Mouse (Mus musculus) kidney, postnatal 14 days (tissue): Measurements from ENCODE around the gene Them7.

Experiments
- DNase-seq: peaks from one replicate; pipeline ENCODE4 v3.0.0; 2022; ENCODE audit warnings: mixed read lengths

The Them7 gene

DNA sequence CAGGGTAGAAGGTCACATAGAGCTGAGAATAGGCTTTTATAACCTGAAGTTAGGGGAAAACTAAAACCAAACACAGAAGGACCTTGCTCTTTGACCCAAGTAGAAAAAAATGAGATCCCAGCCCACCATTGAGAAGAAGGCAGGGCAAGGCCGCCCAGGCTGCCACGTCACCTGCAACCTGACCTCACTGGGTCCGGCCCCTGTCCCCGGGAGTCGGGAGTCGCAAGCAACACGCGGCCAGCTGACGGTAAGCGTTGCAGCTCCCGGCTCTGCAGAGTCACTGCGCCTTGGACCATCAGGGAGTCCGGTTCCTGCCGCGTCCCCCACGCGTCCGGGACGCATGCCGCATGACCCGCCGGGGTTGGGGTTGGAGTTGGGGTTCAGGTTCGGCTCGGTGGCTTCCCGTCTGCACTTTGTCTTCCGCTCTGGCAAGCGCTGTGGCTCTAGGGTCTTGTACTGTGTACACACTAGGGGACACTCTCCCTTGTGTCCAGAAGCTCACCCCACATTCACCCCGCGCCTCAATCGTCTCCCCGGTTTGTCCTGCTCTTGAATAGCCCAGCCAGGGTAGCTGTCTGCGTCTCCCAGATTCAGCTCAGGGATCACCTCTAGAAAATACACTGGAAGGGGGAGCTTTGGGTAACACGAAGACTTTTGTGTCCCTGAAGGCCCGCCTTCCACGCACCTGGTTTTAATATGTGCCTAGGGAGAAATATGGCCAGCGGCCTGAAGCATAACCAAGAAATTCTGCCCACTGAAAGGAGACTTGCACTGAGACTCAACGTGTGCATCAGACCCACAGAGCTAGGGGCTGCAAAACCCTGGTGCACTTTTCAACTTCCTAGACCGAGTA, at the start of gene Them7:
Gene Them7 (plus strand): TSS at position 187 of the 853 bp plus-strand sequence.
- peak; percentile 87 for DNase-seq

DNA sequence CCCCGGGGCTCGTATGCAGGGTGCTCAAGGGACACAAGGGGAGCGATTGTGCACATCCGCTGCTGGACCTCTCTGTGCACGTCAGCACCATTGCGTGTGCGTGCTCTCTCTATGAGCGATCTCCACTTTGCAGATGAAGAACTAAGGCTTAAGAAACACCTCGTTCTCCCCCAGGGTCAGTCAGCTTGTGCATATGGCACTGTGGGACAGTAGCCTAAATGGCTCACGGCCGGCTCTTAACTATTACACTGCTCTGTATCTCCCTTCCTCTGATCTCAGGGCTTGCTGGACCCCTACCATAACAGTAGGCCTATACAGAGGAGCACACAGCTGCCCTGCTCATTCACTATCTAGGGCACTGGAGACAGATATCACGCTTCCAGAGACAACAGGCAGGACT, 45.2 kb upstream of the Them7 start:
- DNase-seq: no peak

DNA sequence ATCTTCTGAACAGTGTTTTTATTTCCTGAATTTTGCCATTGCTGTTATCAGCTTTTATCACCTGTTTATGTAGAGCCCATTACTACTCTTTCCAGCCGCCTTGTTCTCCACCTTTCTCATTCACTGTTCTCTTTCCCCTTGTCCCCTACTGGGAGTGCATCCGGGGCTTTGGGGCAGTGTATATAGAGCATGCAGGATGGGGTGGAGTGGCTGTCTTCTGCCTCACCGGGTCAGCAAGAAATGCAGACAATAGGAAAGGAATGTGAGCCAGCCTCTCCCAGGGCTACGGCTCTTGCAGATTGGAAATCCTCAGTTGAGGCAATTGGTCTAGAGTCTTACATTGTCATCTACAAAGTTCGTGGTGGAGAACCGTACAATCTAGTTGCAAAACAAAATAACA, 41.6 kb upstream of the Them7 start:
- no peak for DNase-seq

DNA sequence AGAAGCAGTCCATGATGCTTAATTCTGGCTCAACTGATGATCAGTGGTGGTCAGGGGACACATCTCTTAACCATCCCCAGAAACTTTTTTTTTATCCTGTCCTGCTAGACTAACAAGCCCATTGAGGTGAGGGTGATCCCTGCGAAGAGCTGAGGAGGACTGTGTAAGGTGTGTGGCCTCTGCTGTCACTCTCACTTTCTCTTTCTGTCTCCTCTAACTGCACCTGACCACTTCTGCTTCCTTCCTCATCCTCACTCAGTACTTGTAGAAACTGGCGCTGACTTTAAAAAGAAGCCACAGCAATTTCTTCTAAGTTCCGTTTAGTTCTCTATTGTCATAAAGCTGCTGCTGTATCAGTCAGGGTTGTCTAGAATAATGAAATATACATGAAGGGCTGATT, 39.0 kb upstream of the Them7 start:
- no peak for DNase-seq

DNA sequence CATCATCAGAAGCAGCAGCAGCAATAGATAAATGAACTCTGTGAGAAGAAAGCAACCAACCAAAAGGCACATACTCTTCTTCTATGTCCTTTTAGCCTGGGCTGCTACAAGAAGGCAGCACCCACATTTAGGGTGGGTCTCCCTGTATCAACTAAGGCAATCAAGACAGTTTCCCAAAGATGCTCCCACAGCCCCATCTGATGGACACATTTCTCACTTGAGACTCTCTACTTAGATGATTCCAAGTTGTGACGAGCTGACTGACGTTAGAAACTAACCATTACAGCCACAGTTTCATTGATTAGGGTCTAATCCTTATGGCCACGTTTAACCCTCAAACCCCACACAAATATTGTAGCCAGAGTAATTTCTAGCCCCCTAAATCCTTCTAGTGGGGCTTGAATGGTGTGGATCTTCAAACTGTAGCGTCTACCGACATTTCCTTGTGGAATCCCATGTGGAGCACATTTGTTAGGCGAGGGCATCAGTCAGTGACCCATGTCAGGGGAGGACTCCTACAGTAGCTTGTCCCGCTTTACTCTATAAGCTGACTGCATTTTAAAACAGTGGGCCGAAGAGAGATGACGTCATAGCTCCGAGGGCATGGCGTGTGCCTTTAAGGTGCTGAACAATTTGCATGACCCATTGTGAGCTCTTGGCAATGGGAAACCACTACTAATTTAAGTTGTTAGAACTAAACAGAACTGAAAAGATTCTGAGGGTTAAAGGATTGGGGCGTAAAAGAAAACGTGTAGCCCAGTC, 38.2 kb upstream of the Them7 start:
- DNase-seq: no peak

DNA sequence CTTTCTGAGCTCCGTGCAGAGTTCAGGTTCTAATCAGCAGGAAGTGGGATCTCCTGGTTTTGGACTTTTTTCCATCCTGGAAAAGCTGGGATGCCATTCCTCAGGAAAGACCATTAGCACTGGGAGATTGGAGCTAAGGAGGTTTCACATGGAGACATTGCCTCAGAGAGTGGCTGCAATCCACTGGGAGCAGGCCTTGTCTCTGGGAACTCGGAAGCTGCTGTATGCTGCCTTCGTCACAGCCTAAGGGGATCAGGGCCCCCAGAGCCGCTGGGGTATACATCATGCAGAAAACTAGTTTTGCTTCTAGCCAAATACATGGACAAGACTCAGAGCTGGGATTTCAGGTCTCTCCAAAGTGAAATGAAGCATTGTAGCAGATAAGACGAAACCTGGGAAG, 37.5 kb upstream of the Them7 start:
- no peak for DNase-seq

DNA sequence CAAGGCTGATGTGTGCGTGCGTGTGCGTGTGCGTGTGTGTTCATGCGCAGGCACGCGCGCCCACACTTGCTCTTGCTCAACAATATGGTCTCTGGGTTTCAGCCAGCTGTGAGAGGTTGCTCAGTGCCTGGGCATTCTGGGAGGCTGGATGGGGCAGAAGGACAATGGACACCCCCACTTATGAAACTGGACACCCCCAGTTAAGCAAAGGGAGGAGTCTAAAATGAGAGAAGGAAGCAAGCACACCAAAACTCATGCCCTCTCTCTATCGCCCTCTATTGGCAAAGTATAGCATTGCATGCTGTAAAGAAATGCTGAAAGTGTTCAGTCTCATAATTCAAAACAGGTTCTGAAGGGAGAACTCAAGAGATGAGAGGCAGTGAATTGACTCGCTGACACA, 35.9 kb upstream of the Them7 start:
- peak; percentile 6 for DNase-seq

DNA sequence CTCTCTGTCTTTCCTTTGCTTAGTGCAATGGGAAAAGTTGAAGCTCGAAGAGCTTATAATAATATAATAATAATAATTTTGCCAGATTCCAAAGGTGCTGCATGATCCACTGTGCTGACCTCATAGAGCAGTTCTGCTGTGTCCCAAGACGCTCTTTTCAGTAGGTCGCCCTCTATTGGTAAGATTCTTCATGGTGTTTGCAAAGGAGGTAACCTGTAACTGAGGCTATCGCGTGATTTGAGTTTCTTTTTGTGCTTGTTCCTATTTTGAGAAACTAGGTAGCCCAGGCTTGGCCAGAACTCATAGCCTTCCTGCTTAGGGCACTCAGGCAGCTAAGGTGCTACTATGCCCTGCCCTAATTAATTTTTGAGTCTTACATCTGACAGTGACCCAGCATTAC, 34.8 kb upstream of the Them7 start:
- DNase-seq: peak; percentile 33

DNA sequence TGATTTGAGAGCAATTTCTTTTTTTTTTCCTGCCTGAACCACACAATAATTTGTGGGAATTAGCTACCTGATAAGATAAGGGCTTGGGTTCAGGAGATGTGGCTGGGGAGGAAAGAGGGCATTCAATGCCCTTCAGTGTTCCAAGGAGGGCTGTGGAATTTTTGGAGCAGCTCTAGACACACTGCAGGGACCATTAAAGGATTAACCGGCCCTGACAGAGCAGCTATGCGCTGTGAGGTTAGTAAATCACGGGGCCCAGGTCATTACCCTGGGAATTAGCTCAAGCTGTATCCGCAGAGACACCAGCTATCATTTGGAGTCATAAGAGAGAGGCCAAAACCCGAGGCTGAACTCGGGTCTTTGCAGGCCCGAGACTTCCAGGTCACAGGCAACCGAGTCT, 24.0 kb upstream of the Them7 start:
- DNase-seq: no peak

DNA sequence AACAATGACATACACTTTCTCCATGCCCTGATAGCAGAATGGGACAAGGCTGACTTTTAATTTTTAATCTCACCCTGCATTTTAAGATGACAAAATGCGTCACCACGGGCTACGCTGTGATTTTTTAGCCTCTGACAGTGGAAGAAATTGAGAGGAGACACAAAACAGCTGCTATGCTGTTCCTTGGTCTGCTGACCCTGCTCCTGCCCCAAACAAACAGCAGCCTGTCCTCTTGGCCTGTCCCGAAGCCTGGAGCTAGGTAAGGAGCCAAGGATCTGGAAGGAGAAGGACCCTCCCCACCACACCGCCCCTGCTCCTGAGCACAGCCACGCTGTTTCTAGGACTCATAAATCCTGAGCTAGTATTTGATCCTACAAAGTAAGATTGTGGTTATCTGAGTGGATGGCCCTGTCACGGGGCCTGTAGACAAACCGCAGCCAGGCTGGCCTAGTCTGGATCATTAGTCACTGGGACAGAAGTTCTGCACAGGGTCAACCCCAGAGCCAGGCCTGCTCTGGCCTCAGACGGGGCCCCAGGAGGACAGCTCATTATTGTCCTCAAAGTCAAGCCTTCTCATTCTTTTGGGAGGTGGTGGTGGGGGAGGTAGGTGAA, 17.5 kb upstream of the Them7 start:
- peak; percentile 44 for DNase-seq

DNA sequence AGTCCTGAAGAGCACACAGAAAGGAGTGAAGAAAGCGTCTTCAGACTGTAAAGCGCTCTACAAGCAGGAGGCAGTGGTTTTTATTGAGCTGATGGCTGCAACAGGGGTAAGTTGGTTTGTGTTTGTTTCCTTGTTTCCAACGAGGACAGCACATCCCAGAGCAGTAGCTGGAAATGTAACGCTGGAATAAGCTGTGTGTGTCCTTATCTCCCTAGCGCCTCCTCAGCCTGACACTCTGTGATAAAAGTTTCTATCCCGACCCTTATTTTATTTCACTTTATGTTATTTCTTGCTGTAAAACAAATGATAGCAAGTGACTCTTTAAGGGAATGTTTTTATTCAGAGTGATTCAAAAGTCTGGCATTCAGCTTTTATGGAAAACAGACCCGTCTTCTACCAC, 11.3 kb upstream of the Them7 start:
- no peak for DNase-seq

DNA sequence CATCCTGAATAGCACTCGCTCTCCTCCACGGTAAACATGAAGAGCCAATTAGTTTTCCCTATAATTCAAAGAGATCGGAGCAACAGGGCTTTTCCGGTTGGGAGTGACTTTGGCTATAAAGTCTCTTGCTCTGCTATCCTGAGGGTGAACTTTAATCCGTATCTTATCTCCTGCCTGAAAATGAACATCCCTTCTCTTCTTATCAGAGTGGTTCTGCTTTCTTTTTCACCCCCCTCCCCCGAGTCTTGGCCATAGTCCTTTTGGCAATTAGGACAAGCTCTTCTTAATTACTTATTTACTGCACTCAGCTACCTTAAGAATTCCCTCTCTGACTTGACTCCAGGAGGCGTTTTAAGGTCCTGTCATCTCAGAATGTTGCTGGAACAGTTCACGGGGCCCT, 8.2 kb upstream of the Them7 start:
- DNase-seq: no peak

DNA sequence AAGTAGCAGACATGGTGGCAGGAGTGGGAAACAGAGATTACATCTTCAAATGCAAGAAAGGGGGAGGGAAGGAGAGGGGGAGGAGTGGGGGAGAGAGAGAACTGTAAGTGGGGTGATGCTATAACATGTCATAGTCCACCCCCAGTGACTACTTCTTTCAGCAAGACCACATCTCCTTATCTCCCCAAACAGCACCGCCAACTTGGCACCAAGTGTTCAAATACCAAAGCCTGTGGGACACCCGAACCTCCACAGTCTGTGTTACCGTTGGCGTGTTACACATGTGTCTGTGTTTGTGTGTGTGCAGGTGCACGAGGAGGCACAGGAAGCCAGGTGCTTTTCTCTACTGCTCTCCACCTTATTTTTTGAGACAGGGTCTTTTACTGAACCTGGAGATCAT, 4.9 kb upstream of the Them7 start:
- no peak for DNase-seq

DNA sequence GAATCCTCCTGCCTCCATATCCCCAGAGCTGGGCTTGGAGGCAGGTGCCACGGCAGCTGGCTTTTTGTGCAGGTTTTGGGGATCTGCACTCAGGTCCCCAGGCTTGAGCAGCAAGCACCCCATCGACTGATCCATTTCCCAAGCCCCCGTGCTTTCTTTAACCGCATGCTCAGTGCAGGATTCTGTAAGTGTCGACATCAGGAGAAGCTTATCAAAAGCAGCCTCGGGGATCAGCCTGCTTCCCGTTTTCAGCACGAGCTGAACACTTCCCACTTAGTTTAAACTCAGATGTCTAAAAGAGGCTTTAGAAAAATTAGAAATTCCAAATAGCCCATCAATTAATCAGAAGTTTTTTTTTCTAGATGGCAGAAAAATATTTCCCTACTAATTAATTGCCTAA, 4.5 kb upstream of the Them7 start:
- no peak for DNase-seq

DNA sequence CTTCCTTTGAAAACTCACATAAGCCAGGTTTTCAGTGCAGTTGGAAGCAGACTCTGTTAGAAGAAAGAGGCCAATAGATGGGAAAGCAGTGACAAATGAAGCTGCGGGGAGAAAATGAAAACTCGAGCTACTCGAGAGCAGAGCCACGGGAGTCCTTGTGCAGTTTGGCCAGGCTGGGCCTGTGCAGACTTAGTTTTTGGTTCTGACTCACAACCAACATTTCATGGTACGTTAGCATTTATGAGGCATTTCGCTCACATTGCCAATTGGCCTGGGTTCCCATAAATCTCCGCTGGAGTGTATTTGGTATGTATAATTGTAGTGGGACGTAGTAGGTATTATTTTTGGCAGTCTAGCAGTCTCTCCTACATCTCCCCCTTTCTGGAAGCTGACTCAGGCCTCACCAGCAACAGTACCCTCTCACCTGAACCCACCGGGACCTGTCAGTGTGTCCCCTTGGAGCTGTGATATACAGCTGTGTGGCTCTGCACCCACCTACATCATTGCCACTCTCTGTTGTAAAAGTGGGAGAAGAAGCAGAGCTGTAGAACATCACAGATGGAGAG, 3.3 kb upstream of the Them7 start:
- no peak for DNase-seq

DNA sequence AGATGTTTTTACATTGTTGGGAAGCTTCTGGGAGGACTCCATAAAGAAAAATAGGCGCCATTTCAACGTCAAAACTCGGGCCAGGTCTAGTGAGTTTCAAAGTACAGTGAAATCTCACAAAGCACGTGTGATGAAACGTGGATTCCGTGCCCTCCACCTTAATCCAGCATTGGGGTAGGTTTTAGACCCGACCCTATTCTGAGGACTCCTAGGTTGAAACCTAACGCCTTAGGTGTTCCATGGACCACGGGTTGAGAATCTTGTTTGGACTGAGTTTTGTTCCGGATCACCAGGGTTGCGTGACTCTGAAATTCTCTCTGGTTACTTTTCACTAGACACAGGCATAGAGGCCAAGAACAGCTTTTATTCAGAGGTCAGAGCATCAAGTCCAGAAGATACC, 514 bp upstream of the Them7 start:
- DNase-seq: peak; percentile 45

DNA sequence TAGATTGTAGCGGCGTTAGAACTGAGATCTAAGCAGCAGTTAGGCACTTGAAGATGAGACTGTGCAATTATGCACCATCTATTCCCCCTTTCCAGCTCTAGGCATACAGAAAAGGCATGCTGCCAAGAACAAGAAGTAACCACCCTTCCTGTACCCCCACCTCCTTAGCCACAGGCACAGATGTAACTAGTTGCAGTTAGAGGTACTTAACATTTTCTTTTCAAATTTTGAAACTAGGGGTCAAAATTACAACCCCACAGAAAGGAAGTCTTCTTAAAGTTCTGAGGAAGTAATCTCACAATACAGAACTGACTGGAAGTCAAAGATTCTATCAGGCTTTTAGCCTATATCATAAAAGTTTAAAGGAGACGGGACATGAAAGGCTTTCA, 861 bp downstream of the Them7 start:
- DNase-seq: no peak

DNA sequence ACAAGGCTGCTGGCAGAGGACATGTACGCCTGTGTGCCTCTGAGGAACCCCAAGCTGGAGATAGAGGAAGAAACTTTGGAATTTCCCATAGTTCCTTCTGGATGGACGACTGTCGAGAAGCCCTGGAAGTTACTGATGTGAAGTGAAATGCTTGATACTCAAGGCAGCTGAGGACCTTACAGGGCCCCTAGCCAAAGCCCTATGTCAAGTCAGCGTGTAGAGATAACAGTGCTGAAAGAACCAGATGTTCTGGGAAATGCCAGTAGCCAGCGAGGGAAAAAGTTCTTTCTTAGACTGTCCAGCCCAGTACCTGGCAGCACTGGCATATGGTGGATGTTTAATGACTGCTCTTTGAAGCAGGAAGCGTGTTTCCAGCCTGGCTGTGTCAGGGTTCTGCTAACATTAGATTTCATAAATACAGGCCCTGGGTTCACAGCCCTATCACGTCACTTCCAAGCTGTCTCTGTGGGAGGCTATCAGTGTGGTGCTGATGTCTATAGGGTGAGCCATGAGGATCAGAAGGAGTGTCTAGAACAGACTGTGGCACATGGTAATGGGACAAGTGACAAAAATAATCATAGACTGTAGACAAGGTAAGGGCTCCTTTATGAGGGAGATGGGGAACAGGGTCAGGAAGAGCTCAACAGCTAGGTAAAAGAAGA, 2.3 kb downstream of the Them7 start:
- DNase-seq: no peak

DNA sequence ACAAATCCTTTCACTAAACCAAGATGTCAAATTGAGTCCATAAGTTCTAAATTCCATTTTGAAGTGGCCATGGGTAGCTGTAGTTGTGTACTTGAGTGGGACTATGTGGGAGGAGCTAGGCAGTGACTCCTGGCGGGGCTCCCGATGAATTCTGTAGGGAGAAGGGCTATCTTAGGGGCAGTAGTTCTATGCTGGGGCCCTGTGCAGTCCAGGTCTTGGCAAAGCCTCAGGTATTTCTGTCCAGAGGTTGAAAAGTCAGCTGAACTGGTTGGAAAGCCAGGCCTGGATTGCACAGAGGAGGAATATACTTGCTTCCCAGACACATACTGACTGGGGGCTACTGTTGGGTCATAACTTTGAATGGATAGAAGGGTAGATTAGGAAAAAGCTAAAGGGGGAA, 4.3 kb downstream of the Them7 start:
- DNase-seq: peak; percentile 80

DNA sequence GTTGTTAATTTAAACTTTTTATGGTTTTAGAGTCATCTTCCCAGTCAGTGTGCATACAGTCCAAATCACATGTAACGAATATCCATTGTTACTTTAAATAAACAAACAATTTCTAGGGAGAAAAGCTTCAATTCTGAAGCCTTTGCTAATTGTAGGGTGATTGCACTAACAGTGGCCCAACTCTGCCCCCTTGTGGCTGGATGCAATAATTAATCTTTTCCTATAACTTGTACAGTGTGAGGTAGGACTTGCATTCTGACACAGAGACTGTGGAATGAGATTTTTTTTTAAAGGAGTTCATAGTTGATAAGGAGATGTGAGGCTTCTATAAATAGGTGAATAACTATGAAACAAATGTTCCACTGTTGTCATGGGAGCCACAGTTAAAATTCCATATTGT, 6.2 kb downstream of the Them7 start:
- peak; percentile 79 for DNase-seq

DNA sequence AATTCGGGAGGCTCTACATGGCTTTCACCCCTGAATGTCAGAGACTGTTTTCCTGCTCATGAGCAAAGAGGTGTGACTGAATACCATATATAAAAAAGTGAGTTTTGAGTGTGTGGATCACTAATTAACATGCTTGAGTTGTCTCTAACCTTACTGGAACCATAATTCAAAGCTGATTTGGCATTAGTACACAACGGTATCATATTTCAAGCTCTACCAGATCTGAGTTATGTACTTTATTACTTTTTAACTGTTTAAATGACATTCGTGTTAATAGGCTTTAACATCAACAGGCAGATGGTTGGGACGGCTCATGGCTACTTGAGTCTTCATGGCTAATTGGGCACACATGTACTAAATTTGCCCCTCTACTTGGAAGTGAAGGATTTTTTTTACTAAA, 8.3 kb downstream of the Them7 start:
- DNase-seq: no peak

DNA sequence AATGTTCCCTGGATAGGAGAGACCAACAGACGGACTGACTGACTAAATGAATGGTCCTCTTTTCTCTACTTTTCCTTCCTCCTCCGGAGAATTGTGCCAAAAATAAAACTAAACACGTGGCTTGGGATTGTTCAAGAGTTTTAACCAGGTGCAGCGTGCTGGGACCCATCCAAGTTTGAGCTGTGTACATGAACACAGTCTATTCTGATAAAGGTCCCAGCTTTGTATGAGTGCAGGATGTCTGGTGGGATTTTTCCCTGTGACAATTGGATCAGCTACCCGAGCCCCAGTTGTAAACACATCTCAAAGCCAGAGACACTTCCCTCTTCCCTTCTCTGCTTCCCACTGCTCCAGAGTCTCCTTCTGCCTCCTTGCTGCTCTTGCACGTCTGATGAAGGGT, 10.2 kb downstream of the Them7 start:
- no peak for DNase-seq
